Mouse (Mus musculus) embryonic facial prominence, embryonic 12.5 days (tissue): Measurements from ENCODE around the gene Hspa12a. TPM values are rescaled to one million over a fixed set of nuclear protein-coding genes. Genes with fewer than 3 reads are reported as not detected.
"Not testable (repeated sequence)": the region's sequence is repeated elsewhere in the genome, so short reads cannot be mapped to it uniquely, and the experiment has no call there.

Experiments used
- ATAC-seq: fragments of 200-750 bp; cut with Nextera tagmentation; 2 replicates; pipeline ENCODE4 v1.8.0; 2017; ENCODE audit not compliant: insufficient number of reproducible peaks, insufficient read depth, low FRiP score, low TSS enrichment
- H3K27ac ChIP-seq: fragments of 300-500 bp; sonication (generic); 2 replicates; pipeline ENCODE4 v1.5.1; 2016; ENCODE audit warnings: mild to moderate bottlenecking
- H3K27me3 ChIP-seq: fragments of 300-500 bp; sonication (generic); 2 replicates; pipeline ENCODE4 v1.6.1; 2016; ENCODE audit warnings: mild to moderate bottlenecking, moderate library complexity
- H3K36me3 ChIP-seq: fragments of 300-500 bp; sonication (generic); 2 replicates; pipeline ENCODE4 v1.6.1; 2016; ENCODE audit warnings: mild to moderate bottlenecking
- H3K4me1 ChIP-seq: fragments of 300-500 bp; sonication (generic); 2 replicates; pipeline ENCODE4 v1.6.1; 2016
- H3K4me2 ChIP-seq: fragments of 300-500 bp; sonication (generic); replicated peaks from 2 replicates; pipeline ENCODE4 v1.6.1; 2016; ENCODE audit warnings: mild to moderate bottlenecking, moderate library complexity
- H3K4me3 ChIP-seq: fragments of 300-500 bp; sonication (generic); 2 replicates; pipeline ENCODE4 v1.5.1; 2016; ENCODE audit warnings: mild to moderate bottlenecking
- H3K9ac ChIP-seq: fragments of 300-500 bp; sonication (generic); 2 replicates; pipeline ENCODE4 v1.6.1; 2016; ENCODE audit warnings: mild to moderate bottlenecking, moderate library complexity
- H3K9me3 ChIP-seq: fragments of 300-500 bp; sonication (generic); 2 replicates; pipeline ENCODE4 v1.6.1; 2016; ENCODE audit warnings: mild to moderate bottlenecking, moderate library complexity
- WGBS: fragments of 180-500 bp; shearing (Covaris S2); methylation state at CpG from one replicate; pipeline ENCODE4 v1.1.7; 2016; 5-methylcytosine and 5-hydroxymethylcytosine counted together
- polyA plus RNA-seq: library from polyadenylated mRNA; unstranded; fragments of >200 nt; fragmentation: Nextera tagmentation; extraction: Ambion mirVana; gene quantifications from 2 replicates; pipeline ENCODE4 v1.2.1, GENCODE M21; 2016

Hspa12a gene
- polyA plus RNA-seq, 1 experiment from 2014 or later: 12.6 TPM

- H3K27ac ChIP-seq: no peak overlapping the region
- no peak overlapping the region for H3K9ac ChIP-seq
- no peak for ATAC-seq
- no peaks in the 10 kb centered on the region for H3K9me3 ChIP-seq
- H3K36me3 ChIP-seq: no peaks in the 10 kb centered on the region
- H3K4me3 ChIP-seq: no peak overlapping the region
- H3K27me3 ChIP-seq: no peaks in the 10 kb centered on the region
- WGBS: 48% methylated on average over 9 of the region's 9 CpGs
- no peaks in the 10 kb centered on the region for H3K4me1 ChIP-seq
- no peak overlapping the region for H3K4me2 ChIP-seq
These were observed 36.8 kb downstream of the Hspa12a start for GRCm38 (mm10) chr19:58906685-58907084.

- no peak overlapping the region for H3K27ac ChIP-seq
- H3K27me3 ChIP-seq: no peaks in the 10 kb centered on the region
- H3K4me1 ChIP-seq: no peaks in the 10 kb centered on the region
- no peaks in the 10 kb centered on the region for H3K9me3 ChIP-seq
- H3K4me2 ChIP-seq: peak overlapping the region; percentile 47
- no peaks in the 10 kb centered on the region for H3K36me3 ChIP-seq
- H3K9ac ChIP-seq: no peak overlapping the region
- peak overlapping the region; percentile 22 for H3K4me3 ChIP-seq
- 0 out of 2 replicates have a peak, but pooled peaks have one; percentile 24 for ATAC-seq
- WGBS: 2% methylated on average over 11 of the region's 11 CpGs
These were observed 39.5 kb downstream of the Hspa12a start for GRCm38 (mm10) chr19:58903899-58904327.

- Histone ChIP-seq H3K4me1 (no peaks in the 10 kb centered on the region), H3K4me3 (peak overlapping the region; percentile 22; the same call in 1 of the 2 replicates), H3K4me2 (peak overlapping the region; percentile 47), H3K27ac (no peak overlapping the region), H3K27me3 (no peaks in the 10 kb centered on the region), H3K36me3 (no peaks in the 10 kb centered on the region), H3K9me3 (no peaks in the 10 kb centered on the region), H3K9ac (no peak overlapping the region)
- peak; percentile 45; the same call in 1 of the 2 replicates for ATAC-seq
- WGBS: 63% methylated on average over 7 of the region's 7 CpGs
These were observed 40.2 kb downstream of the Hspa12a start for GRCm38 (mm10) chr19:58903079-58903898.

GRCm38 (mm10) chr19:58900471-58900870, 43.0 kb downstream of the Hspa12a start:
- WGBS: 92% methylated on average over 10 of the region's 10 CpGs
- not testable (repeated sequence) for H3K4me1 ChIP-seq, H3K9me3 ChIP-seq, H3K36me3 ChIP-seq, ATAC-seq, H3K9ac ChIP-seq, H3K4me3 ChIP-seq, H3K27ac ChIP-seq, H3K27me3 ChIP-seq, H3K4me2 ChIP-seq

GRCm38 (mm10) chr19:58896216-58896615, 47.2 kb downstream of the Hspa12a start:
- H3K4me1 ChIP-seq: no peaks in the 10 kb centered on the region

GRCm38 (mm10) chr19:58889306-58890038, 54.0 kb downstream of the Hspa12a start:
- Histone ChIP-seq H3K9ac (no peak overlapping the region), H3K9me3 (no peaks in the 10 kb centered on the region), H3K4me2 (no peak overlapping the region), H3K4me3 (no peak overlapping the region), H3K4me1 (no peaks in the 10 kb centered on the region), H3K36me3 (no peaks in the 10 kb centered on the region), H3K27ac (no peak overlapping the region), H3K27me3 (no peaks in the 10 kb centered on the region)
- WGBS: 64% methylated on average over 8 of the region's 8 CpGs
- no peak for ATAC-seq

More at GRCm38 (mm10) chr19:58896216-58896615, 47.2 kb downstream of the Hspa12a start:
- WGBS: 88% methylated on average over 3 of the region's 3 CpGs
- ATAC-seq: no peak
- Histone ChIP-seq H3K4me2 (no peak overlapping the region), H3K4me3 (no peak overlapping the region), H3K27ac (no peak overlapping the region), H3K9ac (no peak overlapping the region), H3K27me3 (no peaks in the 10 kb centered on the region), H3K9me3 (peaks cover 4% of the 10 kb centered on the region; the same call in 1 of the 2 replicates), H3K36me3 (no peaks in the 10 kb centered on the region)

GRCm38 (mm10) chr19:58886467-58886866, 57.0 kb downstream of the Hspa12a start:
- 67% methylated on average over 7 of the region's 7 CpGs for WGBS
- ATAC-seq: no peak
- Histone ChIP-seq H3K4me2 (no peak overlapping the region), H3K4me3 (no peak overlapping the region), H3K4me1 (no peaks in the 10 kb centered on the region), H3K9me3 (no peaks in the 10 kb centered on the region), H3K27me3 (no peaks in the 10 kb centered on the region), H3K36me3 (no peaks in the 10 kb centered on the region), H3K27ac (no peak overlapping the region), H3K9ac (no peak overlapping the region)

GRCm38 (mm10) chr19:58883451-58883850, 60.0 kb downstream of the Hspa12a start:
- ATAC-seq: no peak
- 71% methylated on average over 3 of the region's 3 CpGs for WGBS
- Histone ChIP-seq H3K9me3 (no peaks in the 10 kb centered on the region), H3K4me2 (no peak overlapping the region), H3K4me1 (0 out of 2 replicates have a peak, but pooled peaks cover 3% of the 10 kb centered on the region), H3K4me3 (no peak overlapping the region), H3K9ac (no peak overlapping the region), H3K27ac (no peak overlapping the region), H3K27me3 (no peaks in the 10 kb centered on the region), H3K36me3 (no peaks in the 10 kb centered on the region)

GRCm38 (mm10) chr19:58882336-58882735, 61.1 kb downstream of the Hspa12a start:
- no peak for ATAC-seq
- no peak overlapping the region for H3K9ac ChIP-seq
- H3K4me2 ChIP-seq: no peak overlapping the region
- no peak overlapping the region for H3K4me3 ChIP-seq
- H3K27ac ChIP-seq: no peak overlapping the region
- H3K4me1 ChIP-seq: 0 out of 2 replicates have a peak, but pooled peaks cover 8% of the 10 kb centered on the region
- 71% methylated on average over 4 of the region's 4 CpGs for WGBS
- no peaks in the 10 kb centered on the region for H3K27me3 ChIP-seq
- no peaks in the 10 kb centered on the region for H3K9me3 ChIP-seq
- no peaks in the 10 kb centered on the region for H3K36me3 ChIP-seq

- Histone ChIP-seq H3K36me3 (no peaks in the 10 kb centered on the region), H3K4me2 (no peak overlapping the region), H3K27me3 (no peaks in the 10 kb centered on the region), H3K9me3 (no peaks in the 10 kb centered on the region), H3K4me3 (no peak overlapping the region), H3K27ac (no peak overlapping the region), H3K4me1 (0 out of 2 replicates have a peak, but pooled peaks cover 8% of the 10 kb centered on the region), H3K9ac (no peak overlapping the region)
- ATAC-seq: no peak
- 82% methylated on average over 7 of the region's 7 CpGs for WGBS
These were observed 64.0 kb downstream of the Hspa12a start for GRCm38 (mm10) chr19:58879330-58879957.

GRCm38 (mm10) chr19:58878560-58878959, 64.9 kb downstream of the Hspa12a start:
- H3K4me1 ChIP-seq: 0 out of 2 replicates have a peak, but pooled peaks cover 8% of the 10 kb centered on the region
- H3K9ac ChIP-seq: no peak overlapping the region
- no peak overlapping the region for H3K27ac ChIP-seq
- H3K4me2 ChIP-seq: no peak overlapping the region
- no peaks in the 10 kb centered on the region for H3K27me3 ChIP-seq
- ATAC-seq: no peak
- no peaks in the 10 kb centered on the region for H3K36me3 ChIP-seq
- no peak overlapping the region for H3K4me3 ChIP-seq
- WGBS: 69% methylated on average over 2 of the region's 2 CpGs
- H3K9me3 ChIP-seq: no peaks in the 10 kb centered on the region
